Mouse (Mus musculus): ENCODE data around the gene Eno1.

- TF ChIP-seq CTCF (IDR thresholded peaks at IDR 0.05; ENCODE audit: low read depth, low read length) (no peak), POLR2A (IDR thresholded peaks at IDR 0.05; ENCODE audit: borderline replicate concordance, low read depth, low read length) (no peak)
Measured at GRCm38 (mm10) chr4:150216423-150216822, 20.1 kb upstream of the Eno1 start.

Data from bone marrow macrophage, adult 2 months (primary cell).